Mouse (Mus musculus): ENCODE measurements around the gene Des. TPM values are rescaled to one million over a fixed set of nuclear protein-coding genes. Genes with fewer than 3 reads are reported as not detected.

Des gene
- polyA plus RNA-seq, 1 experiment = 23.3 TPM

DNA sequence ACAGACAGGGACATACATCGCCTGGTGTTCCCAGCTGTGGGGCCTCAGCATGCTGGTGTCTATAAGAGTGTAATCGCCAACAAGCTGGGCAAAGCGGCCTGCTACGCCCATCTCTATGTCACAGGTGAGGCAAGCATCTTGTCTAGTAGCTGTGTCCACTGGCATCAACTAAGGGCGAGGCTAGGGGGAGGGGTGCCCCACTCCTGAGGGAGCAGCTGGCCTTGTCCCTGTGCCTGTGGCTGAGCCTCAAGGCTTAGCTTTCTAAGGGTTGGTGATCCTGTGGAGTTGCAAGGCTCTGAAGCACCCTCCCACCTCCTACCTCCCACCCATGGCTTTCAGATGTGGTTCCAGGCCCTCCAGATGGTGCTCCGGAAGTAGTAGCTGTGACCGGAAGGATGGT lies 49.8 kb downstream of the Des start:
- H3K27me3 ChIP-seq (ENCODE audit: control insufficient read depth, insufficient read depth, low read length, poor library complexity, severe bottlenecking) = no peaks in the 10 kb centered on the region
- no peak overlapping the region for H3K9ac ChIP-seq (ENCODE audit: low read depth, poor library complexity, severe bottlenecking)
- no peaks in the 10 kb centered on the region for H3K36me3 ChIP-seq (ENCODE audit: control insufficient read depth, insufficient read depth, low read length, poor library complexity, severe bottlenecking)
- TF ChIP-seq POLR2A (IDR thresholded peaks at IDR 0.05; ENCODE audit: insufficient read depth, low read length) (no peak), CTCF (IDR thresholded peaks at IDR 0.05; ENCODE audit: low read depth, low read length) (no peak), EP300 (IDR thresholded peaks at IDR 0.05; ENCODE audit: insufficient read depth, low read depth, low read length) (no peak)
- no peak overlapping the region for H3K27ac ChIP-seq (ENCODE audit: insufficient read depth, low read length)
- no peak overlapping the region for H3K4me3 ChIP-seq (ENCODE audit: low read depth, low read length)
- no peaks in the 10 kb centered on the region for H3K9me3 ChIP-seq (replicated peaks; ENCODE audit: control insufficient read depth, insufficient read depth, low read length, poor library complexity, severe bottlenecking)
- H3K4me1 ChIP-seq (ENCODE audit: control insufficient read depth, insufficient read depth, low read length) = no peaks in the 10 kb centered on the region

GRCm38 (mm10) chr1:75412196-75412595 lies 52.1 kb downstream of the Des start:
- TF ChIP-seq POLR2A (IDR thresholded peaks at IDR 0.05; ENCODE audit: insufficient read depth, low read length) (no peak), CTCF (IDR thresholded peaks at IDR 0.05; ENCODE audit: low read depth, low read length) (no peak), EP300 (IDR thresholded peaks at IDR 0.05; ENCODE audit: insufficient read depth, low read depth, low read length) (no peak)
- no peaks in the 10 kb centered on the region for H3K9me3 ChIP-seq (replicated peaks; ENCODE audit: control insufficient read depth, insufficient read depth, low read length, poor library complexity, severe bottlenecking)
- H3K27me3 ChIP-seq (ENCODE audit: control insufficient read depth, insufficient read depth, low read length, poor library complexity, severe bottlenecking) = no peaks in the 10 kb centered on the region
- H3K27ac ChIP-seq (ENCODE audit: insufficient read depth, low read length) = no peak overlapping the region
- H3K9ac ChIP-seq (ENCODE audit: low read depth, poor library complexity, severe bottlenecking) = no peak overlapping the region
- no peaks in the 10 kb centered on the region for H3K4me1 ChIP-seq (ENCODE audit: control insufficient read depth, insufficient read depth, low read length)
- H3K36me3 ChIP-seq (ENCODE audit: control insufficient read depth, insufficient read depth, low read length, poor library complexity, severe bottlenecking) = no peaks in the 10 kb centered on the region
- H3K4me3 ChIP-seq (ENCODE audit: low read depth, low read length) = no peak overlapping the region

DNA sequence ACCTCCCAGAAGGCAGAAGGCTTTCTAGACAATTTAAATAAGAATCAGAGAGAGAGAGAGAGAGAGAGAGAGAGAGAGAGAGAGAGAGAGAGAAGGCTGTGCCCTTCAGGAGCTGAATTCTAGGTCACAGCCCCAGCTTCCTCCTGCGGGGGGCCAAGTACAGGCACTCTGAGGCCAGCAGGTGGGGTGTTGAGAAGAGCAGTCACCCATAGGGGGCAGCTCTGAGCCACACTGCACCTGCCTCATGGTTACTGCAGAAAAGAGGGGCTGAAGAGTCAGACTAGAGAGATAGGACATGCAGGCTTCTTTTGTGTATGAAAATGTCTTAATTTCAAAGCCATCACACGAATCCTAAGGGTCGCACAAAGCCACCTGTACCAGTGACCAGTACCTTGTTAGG lies 53.6 kb downstream of the Des start:
- no peaks in the 10 kb centered on the region for H3K9me3 ChIP-seq (replicated peaks; ENCODE audit: control insufficient read depth, insufficient read depth, low read length, poor library complexity, severe bottlenecking)
- TF ChIP-seq CTCF (IDR thresholded peaks at IDR 0.05; ENCODE audit: low read depth, low read length) = peak; percentile 91
- no peak for TF ChIP-seq EP300 (IDR thresholded peaks at IDR 0.05; ENCODE audit: insufficient read depth, low read depth, low read length)
- H3K27me3 ChIP-seq (ENCODE audit: control insufficient read depth, insufficient read depth, low read length, poor library complexity, severe bottlenecking) = no peaks in the 10 kb centered on the region
- H3K9ac ChIP-seq (ENCODE audit: low read depth, poor library complexity, severe bottlenecking) = no peak overlapping the region
- no peaks in the 10 kb centered on the region for H3K4me1 ChIP-seq (ENCODE audit: control insufficient read depth, insufficient read depth, low read length)
- no peak overlapping the region for H3K4me3 ChIP-seq (ENCODE audit: low read depth, low read length)
- H3K27ac ChIP-seq (ENCODE audit: insufficient read depth, low read length) = no peak overlapping the region
- no peaks in the 10 kb centered on the region for H3K36me3 ChIP-seq (ENCODE audit: control insufficient read depth, insufficient read depth, low read length, poor library complexity, severe bottlenecking)

Other genes with a start within 250 kb of the Des start
- gene Nhej1, start 235.1 kb upstream of the Des start, polyA plus RNA-seq (2011; ENCODE audit: insufficient read depth, insufficient read length, low read depth, missing spikeins) = 3.7 and 5.1 TPM in 2 replicates
- gene Slc23a3, start 226.4 kb upstream of the Des start, polyA plus RNA-seq (2011; ENCODE audit: insufficient read depth, insufficient read length, low read depth, missing spikeins) = not detected in 2 replicates
- 20.0 and 23.9 TPM in 2 replicates for gene Cnppd1, start 217.6 kb upstream of the Des start, polyA plus RNA-seq (2011; ENCODE audit: insufficient read depth, insufficient read length, low read depth, missing spikeins)
- 21.9 and 22.7 TPM in 2 replicates for gene Retreg2, start 217.6 kb upstream of the Des start, polyA plus RNA-seq (2011; ENCODE audit: insufficient read depth, insufficient read length, low read depth, missing spikeins)
- gene Zfand2b, start 191.7 kb upstream of the Des start, polyA plus RNA-seq (2011; ENCODE audit: insufficient read depth, insufficient read length, low read depth, missing spikeins) = 10.9 and 13.0 TPM in 2 replicates
- gene Abcb6, start 179.9 kb upstream of the Des start, polyA plus RNA-seq (2011; ENCODE audit: insufficient read depth, insufficient read length, low read depth, missing spikeins) = 8.8 and 10.8 TPM in 2 replicates
- gene Ankzf1, start 168.2 kb upstream of the Des start, polyA plus RNA-seq (2011; ENCODE audit: insufficient read depth, insufficient read length, low read depth, missing spikeins) = 17.0 and 17.4 TPM in 2 replicates
- gene Atg9a, start 168.1 kb upstream of the Des start, polyA plus RNA-seq (2011; ENCODE audit: insufficient read depth, insufficient read length, low read depth, missing spikeins) = 10.3 and 10.6 TPM in 2 replicates
- gene Glb1l, start 149.5 kb upstream of the Des start, polyA plus RNA-seq (2011; ENCODE audit: insufficient read depth, insufficient read length, low read depth, missing spikeins) = 5.1 and 10.6 TPM in 2 replicates
- 27.8 and 37.4 TPM in 2 replicates for gene Stk16, start 149.5 kb upstream of the Des start, polyA plus RNA-seq (2011; ENCODE audit: insufficient read depth, insufficient read length, low read depth, missing spikeins)
- gene Tuba4a, start 140.5 kb upstream of the Des start, polyA plus RNA-seq (2011; ENCODE audit: insufficient read depth, insufficient read length, low read depth, missing spikeins) = 97.4 and 113 TPM in 2 replicates
- not detected in 2 replicates for gene A630095N17Rik, start 128.2 kb upstream of the Des start, polyA plus RNA-seq (2011; ENCODE audit: insufficient read depth, insufficient read length, low read depth, missing spikeins)
- 18.9 and 23.8 TPM in 2 replicates for gene Dnajb2, start 123.9 kb upstream of the Des start, polyA plus RNA-seq (2011; ENCODE audit: insufficient read depth, insufficient read length, low read depth, missing spikeins)
- gene Ptprn, start 95.8 kb upstream of the Des start, polyA plus RNA-seq (2011; ENCODE audit: insufficient read depth, insufficient read length, low read depth, missing spikeins) = 9.1 and 10.1 TPM in 2 replicates
- not detected in 2 replicates for gene Resp18, start 81.9 kb upstream of the Des start, polyA plus RNA-seq (2011; ENCODE audit: insufficient read depth, insufficient read length, low read depth, missing spikeins)
- gene Dnpep, start 42.3 kb upstream of the Des start, polyA plus RNA-seq (2011; ENCODE audit: insufficient read depth, insufficient read length, low read depth, missing spikeins) = 104 and 105 TPM in 2 replicates
- 18.0 and 19.8 TPM in 2 replicates for gene Speg, start 15.0 kb downstream of the Des start, polyA plus RNA-seq (2011; ENCODE audit: insufficient read depth, insufficient read length, low read depth, missing spikeins)
- gene Gmppa, start 75.6 kb downstream of the Des start, polyA plus RNA-seq (2011; ENCODE audit: insufficient read depth, insufficient read length, low read depth, missing spikeins) = 35.2 and 36.5 TPM in 2 replicates
- not detected in 2 replicates for gene Asic4, start 90.1 kb downstream of the Des start, polyA plus RNA-seq (2011; ENCODE audit: insufficient read depth, insufficient read length, low read depth, missing spikeins)
- gene Chpf, start 119.0 kb downstream of the Des start, polyA plus RNA-seq (2011; ENCODE audit: insufficient read depth, insufficient read length, low read depth, missing spikeins) = 13.3 and 15.1 TPM in 2 replicates
- gene Tmem198, start 119.2 kb downstream of the Des start, polyA plus RNA-seq (2011; ENCODE audit: insufficient read depth, insufficient read length, low read depth, missing spikeins) = 0.27 and 0.53 TPM in 2 replicates
- 32.6 and 32.9 TPM in 2 replicates for gene Obsl1, start 146.1 kb downstream of the Des start, polyA plus RNA-seq (2011; ENCODE audit: insufficient read depth, insufficient read length, low read depth, missing spikeins)
- gene Inha, start 146.7 kb downstream of the Des start, polyA plus RNA-seq (2011; ENCODE audit: insufficient read depth, insufficient read length, low read depth, missing spikeins) = 1.9 and 2.4 TPM in 2 replicates
- gene Stk11ip, start 161.2 kb downstream of the Des start, polyA plus RNA-seq (2011; ENCODE audit: insufficient read depth, insufficient read length, low read depth, missing spikeins) = 18.8 and 22.7 TPM in 2 replicates
- 6.6 and 7.4 TPM in 2 replicates for gene Slc4a3, start 185.9 kb downstream of the Des start, polyA plus RNA-seq (2011; ENCODE audit: insufficient read depth, insufficient read length, low read depth, missing spikeins)